Mouse (Mus musculus) heart, embryonic 14.5 days (tissue): ENCODE results near the gene Rad51. TPM values are rescaled to one million over a fixed set of nuclear protein-coding genes. Genes with fewer than 3 reads are reported as not detected.
A peak's percentile ranks its signal among the peaks of the same experiment; 100 is the strongest.

ENCODE experiments used
- ATAC-seq: fragments of 200-750 bp; cut with Nextera tagmentation; 2 replicates; pipeline ENCODE4 v1.8.0; 2017; ENCODE audit warnings: low read depth, moderate TSS enrichment; ENCODE audit not compliant: insufficient number of reproducible peaks, insufficient read depth, low FRiP score
- H3K27ac ChIP-seq, 2 experiments: fragments of 200-500 bp in 1 of 2; fragments of 300-500 bp in 1 of 2; sonication (generic) in 1 of 2; replicated peaks in 1 of 2; 2 replicates each; pipeline ENCODE4 v1.5.1; 2012 to 2014; ENCODE audit warnings: low read depth in 2 of 2, low read length in 2 of 2, control low read depth in 1 of 2, mild to moderate bottlenecking in 1 of 2, mixed read lengths in 1 of 2; ENCODE audit not compliant: control insufficient read depth in 1 of 2, insufficient read depth in 1 of 2
- H3K27me3 ChIP-seq: fragments of 300-500 bp; sonication (generic); 2 replicates; pipeline ENCODE4 v1.6.1; 2014; ENCODE audit warnings: mild to moderate bottlenecking, low read length, control low read depth; ENCODE audit not compliant: control insufficient read depth, insufficient read depth
- H3K36me3 ChIP-seq: fragments of 300-500 bp; sonication (generic); 2 replicates; pipeline ENCODE4 v1.6.1; 2014; ENCODE audit warnings: mild to moderate bottlenecking, control low read depth, low read length, mixed read lengths; ENCODE audit not compliant: control insufficient read depth, insufficient read depth
- H3K4me1 ChIP-seq, 2 experiments: fragments of 200-500 bp in 1 of 2; fragments of 300-500 bp in 1 of 2; sonication (generic) in 1 of 2; 2 replicates each; pipeline ENCODE4 v1.6.1; 2012 to 2014; ENCODE audit warnings: low read length in 2 of 2, control low read depth in 1 of 2, mixed read lengths in 1 of 2; ENCODE audit not compliant: control insufficient read depth in 2 of 2, insufficient read depth in 2 of 2
- H3K4me2 ChIP-seq: fragments of 300-500 bp; sonication (generic); 2 replicates; pipeline ENCODE4 v1.6.1; 2014; ENCODE audit warnings: mild to moderate bottlenecking, low read length
- H3K4me3 ChIP-seq, 2 experiments: fragments of 200-500 bp in 1 of 2; fragments of 300-500 bp in 1 of 2; sonication (generic) in 1 of 2; 2 replicates each; pipeline ENCODE4 v1.5.1; 2012 to 2014; ENCODE audit warnings: low read length in 2 of 2, mild to moderate bottlenecking in 2 of 2, control low read depth in 1 of 2, low read depth in 1 of 2, moderate library complexity in 1 of 2; ENCODE audit not compliant: control insufficient read depth in 1 of 2, insufficient read depth in 1 of 2
- H3K9ac ChIP-seq: fragments of 300-500 bp; sonication (generic); 2 replicates; pipeline ENCODE4 v1.6.1; 2014; ENCODE audit warnings: mild to moderate bottlenecking, low read length
- H3K9me3 ChIP-seq: fragments of 300-500 bp; sonication (generic); 2 replicates; pipeline ENCODE4 v1.6.1; 2016; ENCODE audit warnings: low read length, control low read depth; ENCODE audit not compliant: control insufficient read depth
- whole genome bisulfite sequencing: fragments of 180-500 bp; shearing (Covaris S2); extraction: QIAGEN DNeasy Blood & Tissue Kit; methylation state at CpG from one replicate; pipeline ENCODE4 v1.1.7; 2014; 5-methylcytosine and 5-hydroxymethylcytosine counted together
- polyA plus RNA-seq: library from polyadenylated mRNA; unstranded; fragments of >200 nt; fragmentation: Nextera tagmentation; extraction: Ambion mirVana; gene quantifications from 2 replicates; pipeline ENCODE4 v1.2.1, GENCODE M21; 2014

Gene Rad51
- polyA plus RNA-seq, 1 experiment from 2014 or later = 27.3 TPM

DNA sequence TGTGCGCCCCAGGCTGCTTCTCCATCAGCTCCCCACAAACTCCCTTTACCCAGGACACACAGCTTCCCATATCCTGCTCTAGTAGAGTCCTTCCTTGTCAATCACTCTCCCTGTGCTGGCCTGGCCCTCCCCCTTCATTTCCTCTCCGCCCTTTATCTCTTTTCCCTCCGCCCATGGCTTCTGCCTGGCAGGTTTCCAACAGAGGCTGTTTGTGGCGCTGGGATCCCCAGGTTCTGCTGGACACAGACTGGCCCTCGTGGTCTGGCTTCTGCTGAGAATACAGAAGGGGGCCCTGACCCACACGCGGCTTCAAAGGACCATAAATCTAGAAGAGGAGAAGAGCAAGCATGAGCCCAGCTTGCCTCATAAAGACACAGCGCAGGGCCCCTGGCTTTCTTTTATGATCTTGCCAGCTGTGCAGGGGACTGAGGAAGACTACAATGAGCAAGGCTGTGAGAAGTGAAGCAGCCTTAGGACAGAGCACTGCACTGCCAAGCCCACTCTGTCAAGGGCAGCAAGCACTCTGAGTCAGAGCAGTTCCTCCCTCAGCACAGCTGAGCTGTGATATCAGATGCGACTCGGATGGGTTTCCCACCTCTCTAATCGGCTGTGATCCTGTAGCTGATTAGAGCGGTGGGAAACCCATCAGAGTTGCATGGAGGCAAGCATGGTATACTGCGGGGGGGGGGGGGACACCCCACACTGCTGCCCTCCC, 60.4 kb downstream of the Rad51 start:
- WGBS = 9% methylated on average over 13 of the region's 13 CpGs
- Histone ChIP-seq H3K9ac (peak overlapping the region; percentile 44), H3K27me3 (no peaks in the 10 kb centered on the region; the same call in 1 of the 2 replicates), H3K4me3 (0 out of 4 replicates have a peak overlapping the region, but pooled peaks of 1 of the 2 experiments have one; percentile 5), H3K4me2 (peak overlapping the region; percentile 52), H3K36me3 (0 out of 2 replicates have a peak, but pooled peaks cover 1% of the 10 kb centered on the region), H3K9me3 (no peaks in the 10 kb centered on the region), H3K4me1 (peaks cover 18 to 24% of the 10 kb centered on the region in 2 experiments), H3K27ac (peak overlapping the region; percentile 32 to 35; a peak in 3 of 4 replicates)
- ATAC-seq = peak; percentile 69

DNA sequence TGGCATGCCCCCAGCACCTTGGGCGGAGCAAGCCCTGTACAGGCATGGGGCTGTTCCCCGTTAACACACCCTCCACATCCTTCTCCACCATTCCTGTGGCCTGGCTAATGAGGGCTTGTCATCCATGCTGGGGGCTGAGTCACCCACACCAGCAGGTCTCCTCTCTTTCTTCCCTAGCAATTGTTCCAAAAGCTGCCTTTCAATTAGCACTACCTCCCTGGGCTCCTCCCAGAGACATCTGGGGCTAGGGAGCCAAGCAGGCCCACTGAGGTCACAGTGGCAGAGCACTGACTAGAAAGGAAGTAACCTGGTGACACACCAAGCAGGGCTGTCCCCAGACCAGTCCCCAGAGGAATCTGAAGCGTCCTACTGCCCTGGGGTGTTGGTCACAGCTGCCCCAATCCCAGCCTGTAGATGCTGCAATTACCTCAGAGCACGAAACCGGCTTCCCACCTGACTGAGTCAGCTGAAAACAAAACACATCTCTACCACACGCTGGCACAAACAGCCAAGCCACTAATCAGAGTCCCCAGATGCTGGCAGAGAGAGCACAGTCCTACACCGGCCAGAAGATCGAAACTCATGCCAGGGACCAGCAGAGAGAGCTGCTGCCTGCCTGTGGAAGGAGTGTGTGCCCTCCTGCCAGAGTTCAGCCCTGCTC, 61.5 kb downstream of the Rad51 start, which contains the start of gene Gm14137:
Gene Gm14137 (plus strand): TSS at position 519 of the 661 bp plus-strand sequence.
- H3K36me3 ChIP-seq = peaks cover 10% of the 10 kb centered on the region; the same call in 1 of the 2 replicates
- WGBS = 57% methylated on average over 8 of the region's 8 CpGs
- peak within 1 kb of the TSS; percentile 52 for H3K4me2 ChIP-seq
- H3K27ac ChIP-seq = peak within 1 kb of the TSS in 1 of 2 experiments; percentile 35; a peak in 1 of 4 replicates
- ATAC-seq = no peak
- H3K4me3 ChIP-seq = no peak within 1 kb of the TSS
- no peaks in the 10 kb centered on the region for H3K9me3 ChIP-seq
- H3K4me1 ChIP-seq = peaks cover 18 to 24% of the 10 kb centered on the region in 2 experiments
- no peaks in the 10 kb centered on the region for H3K27me3 ChIP-seq
- H3K9ac ChIP-seq = peak within 1 kb of the TSS; percentile 44; the same call in 1 of the 2 replicates

GRCm38 (mm10) chr2:119174866-119175265, 62.3 kb downstream of the Rad51 start:
- no peak overlapping the region for H3K9ac ChIP-seq
- peaks cover 18 to 24% of the 10 kb centered on the region in 2 experiments for H3K4me1 ChIP-seq
- H3K27me3 ChIP-seq = no peaks in the 10 kb centered on the region
- no peak overlapping the region for H3K27ac ChIP-seq
- WGBS = 54% methylated on average over 14 of the region's 14 CpGs
- H3K36me3 ChIP-seq = peaks cover 17% of the 10 kb centered on the region; the same call in 1 of the 2 replicates
- no peaks in the 10 kb centered on the region for H3K9me3 ChIP-seq
- no peak for ATAC-seq
- H3K4me2 ChIP-seq = no peak overlapping the region
- no peak overlapping the region for H3K4me3 ChIP-seq

DNA sequence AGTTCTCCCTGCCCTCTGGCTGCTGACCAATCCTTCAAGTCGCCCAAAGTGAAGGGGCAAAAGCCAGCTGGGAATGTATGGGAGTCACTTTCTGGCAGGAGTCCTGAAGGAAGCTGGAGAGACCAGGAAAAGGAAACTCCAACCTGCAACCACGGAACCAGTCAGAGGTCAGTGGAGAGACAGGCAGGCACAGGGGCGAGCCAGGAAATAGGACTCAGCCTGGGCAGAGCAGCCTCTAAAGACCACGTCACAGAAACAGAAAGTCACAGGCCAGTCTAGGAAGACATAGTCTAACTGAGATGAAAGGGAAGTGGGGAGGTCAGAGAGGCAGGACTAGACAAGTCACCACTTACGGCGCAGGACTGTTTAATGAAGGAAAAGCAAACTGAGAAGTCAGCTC, 63.0 kb downstream of the Rad51 start:
- Histone ChIP-seq H3K9ac (no peak overlapping the region), H3K4me1 (peaks cover 18 to 24% of the 10 kb centered on the region in 2 experiments), H3K36me3 (peaks cover 25% of the 10 kb centered on the region), H3K27me3 (no peaks in the 10 kb centered on the region), H3K4me2 (no peak overlapping the region), H3K9me3 (no peaks in the 10 kb centered on the region), H3K27ac (no peak overlapping the region), H3K4me3 (no peak overlapping the region)
- no peak for ATAC-seq
- WGBS = 52% methylated on average over 6 of the region's 6 CpGs

DNA sequence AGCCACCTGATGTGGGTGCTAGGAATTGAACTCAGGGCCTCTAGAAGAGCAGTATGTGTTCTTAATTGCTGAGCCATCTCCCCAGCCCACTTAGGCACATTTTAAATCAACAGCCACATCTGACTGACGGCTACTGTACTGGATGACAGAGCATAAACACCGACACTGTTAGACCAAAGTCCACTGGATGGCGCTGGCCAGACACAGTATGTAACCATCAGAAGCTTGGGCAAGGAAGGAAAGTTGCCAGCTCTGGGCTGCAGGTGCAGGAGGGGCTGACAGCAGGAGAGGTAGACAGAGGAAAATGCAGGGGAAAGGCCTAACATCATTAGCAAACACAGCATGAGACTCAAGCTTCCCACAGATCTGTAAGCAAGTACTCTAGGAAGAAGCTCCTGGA, 64.2 kb downstream of the Rad51 start:
- no peak overlapping the region for H3K4me2 ChIP-seq
- H3K4me1 ChIP-seq = peaks cover 16 to 24% of the 10 kb centered on the region in 2 experiments
- no peak overlapping the region for H3K27ac ChIP-seq
- H3K27me3 ChIP-seq = no peaks in the 10 kb centered on the region
- H3K4me3 ChIP-seq = no peak overlapping the region
- no peak for ATAC-seq
- peaks cover 29% of the 10 kb centered on the region for H3K36me3 ChIP-seq
- H3K9ac ChIP-seq = no peak overlapping the region
- 55% methylated on average over 3 of the region's 3 CpGs for WGBS
- no peaks in the 10 kb centered on the region for H3K9me3 ChIP-seq

DNA sequence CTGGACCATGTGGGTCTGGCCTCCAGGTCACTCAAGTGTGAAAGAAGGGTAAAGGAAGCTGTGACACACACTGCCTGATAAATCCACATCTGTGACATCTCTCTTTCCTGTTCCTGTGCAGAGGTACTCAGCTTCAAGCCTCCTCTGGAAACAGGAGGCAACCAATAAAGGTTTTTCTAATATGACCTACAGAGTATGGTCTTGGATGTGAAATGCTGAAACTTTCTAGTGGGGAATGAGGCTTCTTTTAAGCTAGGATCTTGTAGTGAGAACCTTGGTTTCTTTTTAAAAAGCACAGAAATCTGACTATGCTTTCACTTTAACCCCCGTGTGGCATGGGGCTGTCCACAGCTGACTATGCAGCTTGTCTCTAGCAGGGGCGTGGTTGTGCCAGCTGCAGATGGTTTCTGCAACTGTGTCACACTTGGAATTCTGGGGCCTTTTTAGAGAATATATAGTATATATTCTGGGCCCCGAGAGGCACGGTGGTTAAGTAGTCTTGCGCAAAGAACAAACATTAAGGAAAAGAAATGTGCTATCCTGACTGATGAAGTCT, 64.9 kb downstream of the Rad51 start:
- no peak overlapping the region for H3K4me2 ChIP-seq
- H3K9ac ChIP-seq = no peak overlapping the region
- H3K27me3 ChIP-seq = no peaks in the 10 kb centered on the region
- H3K36me3 ChIP-seq = peaks cover 29% of the 10 kb centered on the region
- H3K27ac ChIP-seq = no peak overlapping the region
- ATAC-seq = no peak
- H3K4me1 ChIP-seq = peaks cover 14 to 20% of the 10 kb centered on the region in 2 experiments
- 91% methylated on average over 5 of the region's 5 CpGs for WGBS
- H3K4me3 ChIP-seq = no peak overlapping the region
- H3K9me3 ChIP-seq = no peaks in the 10 kb centered on the region

- no peaks in the 10 kb centered on the region for H3K4me1 ChIP-seq
Measured at GRCm38 (mm10) chr2:119182914-119183313, 70.3 kb downstream of the Rad51 start.

More at GRCm38 (mm10) chr2:119182914-119183313, 70.3 kb downstream of the Rad51 start:
- H3K4me2 ChIP-seq = no peak overlapping the region
- no peak overlapping the region for H3K4me3 ChIP-seq
- H3K9me3 ChIP-seq = no peaks in the 10 kb centered on the region
- no peak for ATAC-seq
- H3K36me3 ChIP-seq = peaks cover 52% of the 10 kb centered on the region
- no peaks in the 10 kb centered on the region for H3K27me3 ChIP-seq
- no peak overlapping the region for H3K9ac ChIP-seq
- H3K27ac ChIP-seq = no peak overlapping the region
- 87% methylated on average over 7 of the region's 7 CpGs for WGBS
